Mouse (Mus musculus) hematopoietic multipotent progenitor cell, adult 10-12 weeks (in vitro differentiated cells): ENCODE data around the gene Gm3404. TPM values are rescaled to one million over a fixed set of nuclear protein-coding genes. Genes with fewer than 3 reads are reported as not detected.

Experiments
- polyA plus RNA-seq: library from polyadenylated mRNA; stranded (reverse); fragments of >175 nt; gene quantifications from 2 replicates; pipeline ENCODE4 v1.2.3, GENCODE M21; 2012; ENCODE audit warnings: low replicate concordance

The Gm3404 gene
- polyA plus RNA-seq: not detected in 2 replicates

GRCm38 (mm10) chr5:146525501-146525900, at the start of gene Gm3404:
Gene Gm3404, plus strand, starts transcription at chr5:146525801.

DNA sequence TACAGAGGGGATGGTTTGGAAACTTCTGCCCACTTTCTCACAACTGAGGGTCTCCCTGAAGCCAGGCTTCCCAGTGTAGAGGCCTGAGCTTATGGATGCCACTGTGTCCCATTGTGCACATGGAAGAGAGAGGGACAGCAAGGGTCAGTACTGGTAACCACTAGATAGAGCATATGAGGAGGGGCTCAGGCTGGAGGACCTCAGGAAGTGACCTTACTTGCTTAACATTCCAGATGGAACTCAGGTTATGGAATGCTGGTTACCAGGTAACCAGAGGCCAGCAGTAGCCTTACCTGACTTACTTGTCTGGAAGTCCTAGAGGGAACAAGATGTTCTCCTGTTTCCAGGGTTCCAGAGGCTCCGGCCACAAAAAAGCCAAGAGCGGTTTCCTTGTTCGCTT, 43.9 kb upstream of the Gm3404 start, which contains the start of gene Gm6408:
TSS of gene Gm6408 (plus strand) at position 301 of the 400 bp plus-strand sequence.

DNA sequence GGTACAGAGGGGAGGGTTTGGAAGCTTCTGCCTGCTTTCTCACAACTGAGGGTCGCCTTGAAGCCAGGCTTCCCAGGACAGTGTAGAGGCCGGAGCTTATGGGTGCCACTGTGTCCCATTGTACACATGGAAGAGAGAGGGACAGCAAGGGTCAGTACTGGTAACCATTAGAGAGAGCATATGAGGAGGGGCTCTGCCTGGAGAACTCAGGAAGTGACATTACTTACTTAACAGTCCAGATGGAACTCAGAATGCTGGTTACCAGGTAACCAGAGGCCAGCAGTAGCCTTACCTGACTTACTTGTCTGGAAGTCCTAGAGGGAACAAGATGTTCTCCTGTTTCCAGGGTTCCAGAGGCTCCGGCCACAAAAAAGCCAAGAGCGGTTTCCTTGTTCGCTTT, 34.5 kb upstream of the Gm3404 start, which contains the start of gene Gm6370:
TSS of gene Gm6370 (plus strand) at position 301 of the 400 bp plus-strand sequence.

GRCm38 (mm10) chr5:146502099-146502498, 23.5 kb upstream of the Gm3404 start, which contains the start of gene 4930449I24Rik:
Gene 4930449I24Rik, plus strand, starts transcription at chr5:146502399.

GRCm38 (mm10) chr5:146513823-146514222, 11.8 kb upstream of the Gm3404 start, which contains the start of gene Gm3402:
Gene Gm3402, plus strand, starts transcription at chr5:146514123.

DNA sequence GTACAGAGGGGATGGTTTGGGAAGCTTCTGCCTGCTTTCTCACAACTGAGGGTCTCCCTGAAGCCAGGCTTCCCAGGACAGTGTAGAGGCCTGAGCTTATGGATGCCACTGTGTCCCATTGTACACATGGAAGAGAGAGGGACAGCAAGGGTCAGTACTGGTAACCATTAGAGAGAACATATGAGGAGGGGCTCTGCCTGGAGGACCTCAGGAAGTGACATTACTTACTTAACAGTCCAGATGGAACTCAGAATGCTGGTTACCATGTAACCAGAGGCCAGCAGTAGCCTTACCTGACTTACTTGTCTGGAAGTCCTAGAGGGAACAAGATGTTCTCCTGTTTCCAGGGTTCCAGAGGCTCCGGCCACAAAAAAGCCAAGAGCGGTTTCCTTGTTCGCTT, 11.7 kb downstream of the Gm3404 start, which contains the start of gene Gm3409:
TSS of gene Gm3409 (plus strand) at position 301 of the 400 bp plus-strand sequence.

DNA sequence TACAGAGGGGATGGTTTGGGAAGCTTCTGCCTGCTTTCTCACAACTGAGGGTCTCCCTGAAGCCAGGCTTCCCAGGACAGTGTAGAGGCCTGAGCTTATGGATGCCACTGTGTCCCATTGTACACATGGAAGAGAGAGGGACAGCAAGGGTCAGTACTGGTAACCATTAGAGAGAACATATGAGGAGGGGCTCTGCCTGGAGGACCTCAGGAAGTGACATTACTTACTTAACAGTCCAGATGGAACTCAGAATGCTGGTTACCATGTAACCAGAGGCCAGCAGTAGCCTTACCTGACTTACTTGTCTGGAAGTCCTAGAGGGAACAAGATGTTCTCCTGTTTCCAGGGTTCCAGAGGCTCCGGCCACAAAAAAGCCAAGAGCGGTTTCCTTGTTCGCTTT, 30.2 kb downstream of the Gm3404 start, which contains the start of gene Gm3415:
TSS of gene Gm3415 (plus strand) at position 301 of the 400 bp plus-strand sequence.

Other genes starting within 250 kb of the Gm3404 start
- not detected in 2 replicates for gene Wasf3, start 140.8 kb upstream of the Gm3404 start, polyA plus RNA-seq
- not detected in 2 replicates for gene Gm6408, start 43.8 kb upstream of the Gm3404 start, polyA plus RNA-seq
- gene Gm6370, start 34.4 kb upstream of the Gm3404 start, polyA plus RNA-seq: not detected in 2 replicates
- gene 4930449I24Rik, start 23.4 kb upstream of the Gm3404 start, polyA plus RNA-seq: not detected in 2 replicates
- gene Gm3402, start 11.7 kb upstream of the Gm3404 start, polyA plus RNA-seq: not detected in 2 replicates
- not detected in 2 replicates for gene Gm3409, start 11.8 kb downstream of the Gm3404 start, polyA plus RNA-seq
- not detected in 2 replicates for gene Gm3415, start 30.3 kb downstream of the Gm3404 start, polyA plus RNA-seq
- gene Gpr12, start 59.4 kb downstream of the Gm3404 start, polyA plus RNA-seq: not detected in 2 replicates